Mouse (Mus musculus): ENCODE measurements around the gene Pin1rt1. TPM values are rescaled to one million over a fixed set of nuclear protein-coding genes. Genes with fewer than 3 reads are reported as not detected.
A peak's percentile ranks its signal among the peaks of the same experiment; 100 is the strongest.

Gene Pin1rt1
- total RNA-seq, 2 experiments from 2014 or later = not detected

DNA sequence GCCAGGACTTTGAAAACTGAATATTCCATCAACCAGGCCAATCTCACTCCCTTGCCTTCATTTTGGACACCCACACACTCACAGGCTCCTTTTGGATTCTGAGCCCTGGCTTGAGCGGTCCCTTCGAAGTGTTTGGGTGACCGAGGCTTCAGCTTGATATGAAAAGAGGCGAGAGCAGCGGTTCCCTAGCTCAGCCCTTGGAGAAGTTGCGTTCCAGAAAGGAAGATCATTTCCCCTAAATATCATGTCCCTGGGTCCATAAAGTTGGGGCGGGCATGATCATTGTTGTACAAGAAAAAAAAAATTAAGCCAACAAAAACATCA, 3.7 kb downstream of the Pin1rt1 start:
- DNase-seq = no peak

- peak; percentile 77 to 79 for DNase-seq
Measured at GRCm38 (mm10) chr2:104711585-104712485, 4.3 kb downstream of the Pin1rt1 start, which contains the start of gene Tcp11l1. Gene Tcp11l1 (minus strand): TSS chr2:104712169.

GRCm38 (mm10) chr2:104710670-104711370, 5.4 kb downstream of the Pin1rt1 start:
- no peak for DNase-seq

GRCm38 (mm10) chr2:104709786-104710337, 6.3 kb downstream of the Pin1rt1 start:
- no peak for DNase-seq

DNA sequence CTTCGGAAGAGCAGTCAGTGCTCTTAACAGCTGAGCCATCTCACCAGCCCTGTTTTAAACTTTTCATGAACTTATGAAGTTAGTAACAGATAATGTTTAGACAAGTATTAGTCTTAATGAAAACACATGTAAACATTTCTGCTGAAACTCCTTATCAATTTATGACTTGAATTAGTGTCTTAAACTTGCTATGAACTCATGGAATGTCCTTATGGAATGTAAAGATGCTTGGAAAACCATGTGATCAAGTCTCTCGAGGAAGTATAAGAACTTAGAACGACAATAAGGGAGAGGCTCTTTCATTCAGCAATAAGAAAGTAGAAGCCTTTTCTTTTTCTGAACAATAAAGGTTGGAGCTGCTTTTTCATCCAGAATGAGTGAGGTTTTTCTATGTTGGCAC, 11.8 kb downstream of the Pin1rt1 start:
- no peak for DNase-seq

DNA sequence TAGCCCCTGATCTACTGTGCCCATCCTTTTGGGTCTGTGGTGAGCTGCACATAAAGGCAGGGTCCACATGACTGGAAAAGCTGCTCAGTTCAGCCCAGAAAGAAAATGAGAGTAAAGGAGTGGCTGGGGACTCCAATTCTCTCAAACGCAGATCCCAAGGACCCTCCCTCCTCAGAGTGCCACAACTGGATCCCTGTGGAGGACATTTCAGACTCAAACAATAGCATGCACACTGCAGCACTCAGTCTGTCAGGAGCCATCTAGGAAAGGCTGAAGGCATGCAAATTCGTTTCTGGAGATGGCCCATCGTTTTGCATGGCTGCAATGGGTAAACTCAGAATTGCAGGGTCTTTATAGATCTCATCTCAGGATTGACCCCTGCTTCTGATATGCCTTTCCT, 13.0 kb downstream of the Pin1rt1 start:
- no peak for DNase-seq

DNA sequence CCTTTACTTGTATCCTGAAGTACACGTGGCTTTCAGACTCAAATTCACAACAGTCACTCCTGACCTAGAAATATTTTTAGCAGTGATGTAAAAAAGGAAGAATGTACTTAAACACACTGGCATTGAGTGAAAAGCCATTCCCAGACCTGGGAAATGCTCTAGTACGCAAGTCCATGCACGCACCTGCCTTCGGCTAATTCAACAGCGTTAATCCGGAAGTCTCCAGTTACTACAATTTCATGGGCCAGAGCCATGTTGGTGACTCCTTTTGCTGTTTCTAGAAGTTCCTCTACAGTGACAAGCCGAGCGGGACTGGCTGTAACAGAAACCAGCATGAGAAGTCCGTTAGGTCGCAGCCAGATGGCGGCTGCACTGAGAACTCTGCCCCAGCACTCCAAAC, 16.5 kb downstream of the Pin1rt1 start:
- no peak for DNase-seq

DNA sequence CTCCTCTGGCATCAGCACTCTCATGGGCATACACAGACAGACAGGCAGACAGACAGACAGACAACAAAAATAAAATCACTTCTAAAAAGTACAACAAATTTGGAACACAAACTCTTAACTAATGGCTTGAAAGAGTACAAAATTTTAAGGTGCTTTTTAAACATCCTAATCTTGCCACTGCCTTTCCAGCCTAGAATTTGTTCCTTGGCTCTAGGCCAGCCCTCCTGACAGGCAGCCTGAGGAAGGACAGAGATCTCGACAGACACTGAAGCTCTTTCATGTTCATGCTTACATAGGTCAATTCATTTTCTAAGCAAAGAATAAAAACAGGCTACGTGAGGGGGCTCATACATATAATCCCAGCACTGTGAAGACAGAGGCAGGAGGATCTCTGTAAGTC, 23.6 kb downstream of the Pin1rt1 start:
- peak; percentile 23 to 57 for DNase-seq

DNA sequence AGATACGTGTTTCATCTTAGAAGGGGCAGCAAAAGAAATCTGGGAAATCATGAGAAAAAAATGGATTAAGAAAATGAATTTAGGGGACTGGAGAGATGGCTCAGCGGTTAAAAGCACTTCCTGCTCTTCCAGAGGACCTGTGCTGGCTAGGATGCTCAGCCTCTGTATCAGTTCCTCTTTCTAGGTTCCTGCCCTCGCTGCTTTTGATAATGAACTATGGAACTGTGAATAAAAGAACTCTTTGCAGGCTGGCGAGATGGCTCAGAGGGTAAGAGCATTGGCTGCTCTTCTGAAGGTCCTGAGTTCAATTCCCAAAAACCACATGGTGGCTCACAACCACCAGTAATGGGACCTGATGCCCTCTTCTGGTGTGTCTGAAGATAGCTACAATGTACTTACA, 25.5 kb downstream of the Pin1rt1 start:
- DNase-seq = no peak

DNA sequence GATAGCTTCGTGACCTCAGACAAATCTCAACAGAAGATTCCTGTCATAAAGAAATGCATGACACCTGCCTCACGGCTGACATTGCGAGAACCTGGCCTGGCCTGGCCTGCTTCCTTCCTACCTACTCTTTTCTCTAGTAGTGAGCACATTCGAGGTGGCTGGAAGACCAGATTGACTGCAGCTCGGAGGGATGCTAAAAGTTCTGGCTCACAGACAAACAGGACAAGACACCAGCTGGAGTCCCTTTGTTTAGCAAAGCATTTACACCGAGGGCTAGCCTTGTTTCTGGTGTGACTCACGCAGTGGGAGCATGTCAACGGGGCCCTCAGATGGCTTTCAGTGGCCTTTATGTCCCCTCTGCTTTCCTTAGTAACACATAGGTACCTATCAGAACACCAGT, 27.5 kb downstream of the Pin1rt1 start:
- DNase-seq = no peak

DNA sequence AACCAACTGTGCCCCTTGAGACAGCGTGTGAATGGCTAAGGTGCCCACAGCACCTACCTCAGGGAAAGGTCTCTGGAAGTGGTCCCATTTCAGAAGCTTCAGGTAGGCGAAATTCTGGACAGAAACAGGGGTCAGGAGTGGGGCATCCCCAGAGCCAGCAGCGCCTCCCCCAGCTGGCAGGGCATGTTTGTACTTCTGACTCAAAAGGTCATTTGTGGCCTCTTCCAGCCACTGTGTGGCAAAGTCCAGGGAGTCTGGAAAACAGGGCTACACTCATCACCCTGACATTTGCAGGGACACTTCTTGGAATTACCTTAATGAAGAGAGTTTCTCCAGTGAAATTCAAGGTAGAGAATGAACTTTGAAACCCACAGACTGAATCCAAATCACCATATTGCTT, 27.9 kb downstream of the Pin1rt1 start:
- DNase-seq = peak in 1 of 2 experiments; percentile 24

DNA sequence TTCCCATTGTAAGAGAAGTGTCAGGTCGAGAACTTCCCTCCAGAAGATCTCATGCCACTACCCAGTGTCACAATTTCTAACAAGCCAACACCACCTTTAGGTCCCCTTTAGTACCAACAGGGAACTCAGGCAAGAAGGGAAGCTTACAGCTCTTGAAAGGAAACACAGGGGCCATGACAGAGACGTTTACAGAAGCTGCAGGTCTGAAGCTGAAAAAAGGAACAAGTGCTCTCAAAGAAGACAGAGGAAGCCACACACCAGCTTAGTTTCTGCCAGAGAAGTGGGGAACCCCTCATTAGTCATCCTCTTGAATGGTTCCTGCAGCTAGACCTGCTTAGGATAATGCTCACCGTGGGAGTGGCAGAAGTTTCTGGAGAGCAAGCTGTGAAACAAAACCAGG, 28.9 kb downstream of the Pin1rt1 start:
- no peak for DNase-seq

DNA sequence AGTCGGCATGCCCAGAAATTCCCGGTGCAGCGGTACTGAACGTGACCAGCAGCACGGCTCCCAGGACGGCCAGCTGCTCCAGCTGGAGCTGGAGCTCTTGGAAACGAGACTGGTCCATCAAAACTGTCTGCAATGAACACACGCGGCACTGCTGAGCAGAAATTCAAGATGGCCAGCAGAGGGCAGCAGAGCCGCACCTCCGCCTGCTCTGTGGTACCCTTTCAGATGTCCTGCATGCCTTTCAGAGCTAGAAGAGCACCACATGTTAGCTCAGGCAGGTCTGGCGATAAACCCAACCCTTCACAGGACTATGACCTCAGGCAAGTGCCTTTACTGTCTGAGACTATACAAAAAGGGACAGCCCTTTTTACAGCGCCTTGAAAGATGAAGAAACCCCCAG, 30.8 kb downstream of the Pin1rt1 start:
- peak; percentile 82 to 87 for DNase-seq

DNA sequence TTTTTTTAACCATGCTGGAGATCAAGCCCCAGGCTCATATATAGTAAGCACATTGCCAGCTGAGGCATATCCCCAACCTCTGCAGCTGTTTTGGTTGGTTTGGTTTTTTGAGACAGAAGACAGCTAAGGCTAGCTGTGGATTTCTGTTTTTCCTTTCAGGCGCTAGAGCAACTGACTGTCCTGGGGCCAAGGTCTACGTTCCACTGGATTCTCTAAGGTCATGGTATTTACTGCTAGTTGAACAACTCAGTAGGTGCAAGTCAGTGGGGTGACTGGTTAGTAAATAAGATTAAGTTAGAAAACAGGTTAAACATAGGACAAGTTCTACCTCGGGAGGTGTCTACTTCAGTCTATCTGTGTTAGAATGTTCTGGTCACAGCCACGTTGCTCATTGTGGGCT, 31.4 kb downstream of the Pin1rt1 start:
- no peak for DNase-seq

DNA sequence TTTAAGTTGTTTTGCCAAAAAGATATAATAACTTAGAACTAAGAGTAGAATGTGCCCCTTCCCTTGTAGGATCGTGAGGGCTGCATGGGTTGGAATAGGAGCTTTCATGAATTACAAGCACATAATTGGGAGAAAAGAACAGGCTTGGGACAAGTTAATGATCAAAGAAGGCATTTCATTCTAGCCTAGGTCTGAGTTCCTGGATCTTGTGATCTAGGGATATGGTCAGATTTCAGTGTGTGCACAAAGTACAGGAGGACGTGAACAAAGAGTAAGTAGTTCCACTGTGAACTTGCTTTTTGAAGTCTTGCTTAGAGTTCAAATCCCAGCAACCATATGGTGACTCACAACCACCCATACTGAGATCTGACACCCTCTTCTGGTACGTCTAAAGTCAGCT, 38.9 kb downstream of the Pin1rt1 start:
- no peak for DNase-seq

GRCm38 (mm10) chr2:104671724-104672123, 44.5 kb downstream of the Pin1rt1 start:
- DNase-seq = no peak

- DNase-seq = peak in 1 of 2 experiments; percentile 14
Measured at GRCm38 (mm10) chr2:104669122-104669804, 46.9 kb downstream of the Pin1rt1 start.

Other genes with a start within 250 kb of the Pin1rt1 start
- 100 to 1,000 TPM; 128 to 148 TPM for gene Hipk3, start 221.9 kb downstream of the Pin1rt1 start, total RNA-seq (2021)
- gene Cstf3, start 125.9 kb downstream of the Pin1rt1 start, total RNA-seq (2021) = 10 to 100 TPM; 32.6 to 33.0 TPM
- gene Tcp11l1, start 4.2 kb downstream of the Pin1rt1 start, total RNA-seq (2021) = 10 to 100 TPM; 12.0 to 12.2 TPM
- gene Depdc7, start 26.5 kb upstream of the Pin1rt1 start, total RNA-seq (2021) = 1 to 10 TPM; 1.7 to 2.1 TPM
- 10 to 100 TPM; 25.6 to 26.9 TPM for gene Qser1, start 100.4 kb upstream of the Pin1rt1 start, total RNA-seq (2021)
- gene Prrg4, start 133.5 kb upstream of the Pin1rt1 start, total RNA-seq (2021) = 10 to 100 TPM in 1 of 2 experiments, 1 to 10 TPM in 1; 4.1 to 31.2 TPM
- gene Ccdc73, start 151.4 kb upstream of the Pin1rt1 start, total RNA-seq (2021) = 1 to 10 TPM; 3.7 to 5.3 TPM

All from adrenal gland, postnatal 36 days (tissue).